Mouse (Mus musculus): ENCODE measurements around the gene Srsf6.

GRCm38 (mm10) chr2:162972752-162973151 lies 41.4 kb downstream of the Srsf6 start:
- TF ChIP-seq POLR2A (IDR thresholded peaks at IDR 0.05; ENCODE audit: borderline replicate concordance, insufficient read depth, low read length) (no peak), CTCF (IDR thresholded peaks at IDR 0.05; ENCODE audit: borderline replicate concordance, insufficient read depth, low read depth, low read length) (no peak)

Data from cerebellum, adult 2 months (tissue).